ENCODE assay signal across 14 mouse cellular contexts in genomic region chr13:51852560-51853190, GRCm38 (mm10). TPM values are rescaled to one million over a fixed set of nuclear protein-coding genes. Genes with fewer than 3 reads are reported as not detected.
DNase-seq lines count a peak whose midpoint lies in the region; ATAC-seq lines count a peak whose summit lies in the region.
"Had no signal": no experiment of that assay in that cellular context is flagged by ENCODE, and none has a peak within 500 bp of the region (broad histone marks: within the 10 kb centered on the region; RNA-seq: fewer than 3 reads in every experiment).

No protein-coding gene starts in this region.

- peaks cover 70% of the 10 kb centered on the region for H3K27me3 ChIP-seq in hindbrain, embryonic 10.5 days (ENCODE audit: insufficient read depth, poor library complexity, severe bottlenecking)
- peaks cover 20% of the 10 kb centered on the region; the same call in 1 of the 2 replicates for H3K27me3 ChIP-seq in hindbrain, embryonic 14.5 days (ENCODE audit: control insufficient read depth, insufficient read depth, low read length)
- H3K27me3 ChIP-seq: Patski had no signal

- H3K4me3 ChIP-seq in hindbrain, embryonic 10.5 days: no peak overlapping the region
- H3K4me3 ChIP-seq in hindbrain, embryonic 14.5 days (replicated peaks; ENCODE audit: low read length): no peak overlapping the region
- H3K4me3 ChIP-seq: hindbrain, embryonic 13.5 days; kidney, embryonic 15.5 days had no signal

- H3K9me3 ChIP-seq in hindbrain, embryonic 10.5 days: no peaks in the 10 kb centered on the region
- no peaks in the 10 kb centered on the region for H3K9me3 ChIP-seq in hindbrain, embryonic 14.5 days (ENCODE audit: control insufficient read depth, low read length)
- H3K9me3 ChIP-seq: hindbrain, embryonic 13.5 days; kidney, embryonic 15.5 days had no signal

- H3K4me1 ChIP-seq in hindbrain, embryonic 10.5 days (replicated peaks): peaks cover 75% of the 10 kb centered on the region
- peaks cover 36% of the 10 kb centered on the region for H3K4me1 ChIP-seq in hindbrain, embryonic 14.5 days (replicated peaks; ENCODE audit: control insufficient read depth, insufficient read depth, low read length)

- 29% methylated on average over 7 of the region's 7 CpGs for WGBS in hindbrain, embryonic 10.5 days
- 36% methylated on average over 7 of the region's 7 CpGs for WGBS in hindbrain, embryonic 14.5 days

- peak overlapping the region; percentile 36 for H3K27ac ChIP-seq in hindbrain, embryonic 10.5 days
- H3K27ac ChIP-seq in hindbrain, embryonic 14.5 days: no peak overlapping the region
- H3K27ac ChIP-seq: hindbrain, embryonic 13.5 days; kidney, embryonic 15.5 days had no signal

- peaks cover 4% of the 10 kb centered on the region for H3K36me3 ChIP-seq in hindbrain, embryonic 10.5 days
- no peaks in the 10 kb centered on the region for H3K36me3 ChIP-seq in hindbrain, embryonic 14.5 days (replicated peaks; ENCODE audit: control insufficient read depth, insufficient read depth)
- H3K36me3 ChIP-seq: hindbrain, embryonic 13.5 days; kidney, embryonic 15.5 days had no signal

- no peak overlapping the region for H3K9ac ChIP-seq in hindbrain, embryonic 14.5 days
- H3K9ac ChIP-seq: hindbrain, embryonic 13.5 days; kidney, embryonic 15.5 days had no signal

- H3K4me2 ChIP-seq in hindbrain, embryonic 14.5 days (replicated peaks): no peak overlapping the region
- H3K4me2 ChIP-seq: hindbrain, embryonic 13.5 days; kidney, embryonic 15.5 days had no signal

- peak; percentile 43 for DNase-seq in embryo, embryonic 11 days
- no peak for DNase-seq in embryo, embryonic 10.5 days (ENCODE audit: low spot score)
- no peak for DNase-seq in hindbrain, embryonic 10.5 days (ENCODE audit: low spot score)
- no peak for DNase-seq in hindbrain, embryonic 14.5 days (ENCODE audit: low spot score)
- peak; percentile 16 for DNase-seq in urinary bladder, postnatal 25 days (ENCODE audit: low spot score)
- no peak for DNase-seq in urinary bladder, adult 18-20 months (ENCODE audit: low spot score in 2 of 2)
- peak; percentile 63 for DNase-seq in yolk sac, embryonic 10.5 days (ENCODE audit: low spot score)
- no peak for DNase-seq in testis, postnatal 14 days (ENCODE audit: low spot score)
- DNase-seq: cerebellum, adult 2 months; layer of hippocampus, postnatal 36 days; thymus, postnatal 36 days had no signal

- no peak for ATAC-seq in hindbrain, embryonic 14.5 days (ENCODE audit: low FRiP score)

RNA-seq across cellular contexts. Expression of gene Gadd45g, which starts 6.2 kb away (rescaled TPM):
- polyA plus RNA-seq in hindbrain, embryonic 10.5 days (2016; fragmentation: Nextera tagmentation; extraction: Ambion mirVana): 184 and 214 TPM in 2 replicates
- 38.4 and 43.6 TPM in 2 replicates for polyA plus RNA-seq in hindbrain, embryonic 14.5 days (2014; fragmentation: Nextera tagmentation; extraction: Ambion mirVana)

RNA-seq across cellular contexts. Expression of gene Sema4d, which starts 59.1 kb away (rescaled TPM):
- 5.9 and 7.5 TPM in 2 replicates for polyA plus RNA-seq in hindbrain, embryonic 10.5 days (2016; fragmentation: Nextera tagmentation; extraction: Ambion mirVana)
- polyA plus RNA-seq in hindbrain, embryonic 14.5 days (2014; fragmentation: Nextera tagmentation; extraction: Ambion mirVana): 16.2 and 17.8 TPM in 2 replicates

Comparison
In these comparisons a context has a peak if more than half of its experiments do, and no peak if none do; other contexts are left out.
1. DNase-seq: peak in embryo, embryonic 11 days (single experiment), urinary bladder, postnatal 25 days (single experiment) and yolk sac, embryonic 10.5 days (single experiment); none in embryo, embryonic 10.5 days (single experiment), hindbrain, embryonic 10.5 days (single experiment), hindbrain, embryonic 14.5 days (single experiment), urinary bladder, adult 18-20 months (0 of 2) and testis, postnatal 14 days (single experiment).